In the genomic region with DNA sequence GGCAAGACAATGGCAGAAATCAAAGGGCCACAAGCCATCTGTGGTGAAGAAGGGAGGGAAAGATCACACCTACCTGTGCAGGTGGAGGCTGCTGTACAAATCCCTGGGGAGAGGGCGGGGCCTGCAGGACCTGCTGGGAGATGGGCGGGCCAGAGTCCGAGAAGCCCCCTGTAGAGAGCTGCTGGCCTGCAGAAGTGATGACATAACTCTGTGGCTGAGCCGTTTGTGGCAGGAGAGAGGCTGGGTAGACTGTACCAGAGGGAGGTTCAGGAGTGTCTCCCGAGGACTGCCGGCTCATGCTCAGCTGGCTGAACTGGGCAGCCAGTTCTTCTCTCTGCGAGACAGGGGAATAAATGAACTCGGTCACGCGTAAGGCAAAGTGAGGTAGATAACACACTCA, we compare ENCODE assay signal across 14 mouse cellular contexts.
DNase-seq lines count a peak whose midpoint lies in the region; ATAC-seq and TF ChIP-seq lines count a peak whose summit lies in the region.
"Had no signal": no experiment of that assay in that cellular context is flagged by ENCODE, and none has a peak within 500 bp of the region (broad histone marks: within the 10 kb centered on the region; RNA-seq: fewer than 3 reads in every experiment).

No protein-coding gene starts in this region.

- H3K27ac ChIP-seq in forebrain, embryonic 12.5 days = no peak overlapping the region
- no peak overlapping the region for H3K27ac ChIP-seq in forebrain, embryonic 16.5 days (ENCODE audit: low read length)
- H3K27ac ChIP-seq in neural tube, embryonic 12.5 days = no peak overlapping the region
- H3K27ac ChIP-seq in hindbrain, embryonic 15.5 days (replicated peaks) = 0 out of 2 replicates have a peak overlapping the region, but pooled peaks have one; percentile 18
- no peak overlapping the region for H3K27ac ChIP-seq in gastrocnemius, adult 2 months
- H3K27ac ChIP-seq: midbrain, embryonic 12.5 days had no signal

- intact Hi-C loops in gastrocnemius, adult 2 months (cut with DNase I) = no loop called here

- no peak overlapping the region for H3K4me3 ChIP-seq in forebrain, embryonic 12.5 days (replicated peaks)
- no peak overlapping the region for H3K4me3 ChIP-seq in forebrain, embryonic 16.5 days (replicated peaks; ENCODE audit: low read length)
- no peak overlapping the region for H3K4me3 ChIP-seq in neural tube, embryonic 12.5 days
- no peak overlapping the region for H3K4me3 ChIP-seq in hindbrain, embryonic 15.5 days
- no peak overlapping the region for H3K4me3 ChIP-seq in gastrocnemius, adult 2 months
- H3K4me3 ChIP-seq: erythroblast, embryonic 14.5 days; midbrain, embryonic 12.5 days had no signal

- DNase-seq in neural tube, embryonic 10.5 days (ENCODE audit: extremely low spot score, low spot score) = no peak
- DNase-seq in gastrocnemius, adult 2 months = no peak
- DNase-seq in testis, postnatal 10 days (ENCODE audit: low spot score) = no peak
- no peak for DNase-seq in kidney, postnatal 25 days
- DNase-seq: B cell, adult 2 months; heart, adult 11 months; liver had no signal

- H3K27me3 ChIP-seq in forebrain, embryonic 12.5 days = peaks cover 18% of the 10 kb centered on the region
- no peaks in the 10 kb centered on the region for H3K27me3 ChIP-seq in forebrain, embryonic 16.5 days (replicated peaks; ENCODE audit: control insufficient read depth, insufficient read depth, low read length)
- H3K27me3 ChIP-seq in neural tube, embryonic 12.5 days (replicated peaks) = no peaks in the 10 kb centered on the region; the same call in 1 of the 2 replicates
- no peaks in the 10 kb centered on the region for H3K27me3 ChIP-seq in hindbrain, embryonic 15.5 days

- no peaks in the 10 kb centered on the region for H3K9me3 ChIP-seq in forebrain, embryonic 12.5 days
- H3K9me3 ChIP-seq in forebrain, embryonic 16.5 days (ENCODE audit: control insufficient read depth, low read length) = no peaks in the 10 kb centered on the region
- H3K9me3 ChIP-seq in neural tube, embryonic 12.5 days = no peaks in the 10 kb centered on the region
- H3K9me3 ChIP-seq in hindbrain, embryonic 15.5 days = no peaks in the 10 kb centered on the region
- H3K9me3 ChIP-seq: midbrain, embryonic 12.5 days had no signal

- H3K4me1 ChIP-seq in forebrain, embryonic 12.5 days = peaks cover 17% of the 10 kb centered on the region
- H3K4me1 ChIP-seq in forebrain, embryonic 16.5 days (replicated peaks; ENCODE audit: control insufficient read depth, insufficient read depth, low read length) = peaks cover 11% of the 10 kb centered on the region
- H3K4me1 ChIP-seq in neural tube, embryonic 12.5 days = no peaks in the 10 kb centered on the region
- peaks cover 8% of the 10 kb centered on the region for H3K4me1 ChIP-seq in hindbrain, embryonic 15.5 days (replicated peaks)

- no peak for TF ChIP-seq CTCF in gastrocnemius, adult 2 months (IDR thresholded peaks at IDR 0.05)

- no peak overlapping the region for H3K4me2 ChIP-seq in forebrain, embryonic 12.5 days
- no peak overlapping the region for H3K4me2 ChIP-seq in forebrain, embryonic 16.5 days (ENCODE audit: low read length)
- no peak overlapping the region for H3K4me2 ChIP-seq in neural tube, embryonic 12.5 days (replicated peaks)
- no peak overlapping the region for H3K4me2 ChIP-seq in hindbrain, embryonic 15.5 days
- H3K4me2 ChIP-seq: midbrain, embryonic 12.5 days had no signal

- ATAC-seq in forebrain, embryonic 12.5 days (ENCODE audit: low FRiP score) = peak; percentile 36; the same call in 1 of the 2 replicates
- no peak for ATAC-seq in forebrain, embryonic 16.5 days
- peak; percentile 8; the same call in 1 of the 2 replicates for ATAC-seq in neural tube, embryonic 12.5 days (ENCODE audit: low FRiP score, low read depth)
- ATAC-seq in hindbrain, embryonic 15.5 days (ENCODE audit: low FRiP score, low read depth) = peak; percentile 14; the same call in 1 of the 2 replicates
- ATAC-seq: activated CD4-positive, CD25-positive, alpha-beta regulatory T cell, adult 4 months had no signal

- H3K36me3 ChIP-seq in forebrain, embryonic 12.5 days (replicated peaks) = no peaks in the 10 kb centered on the region
- H3K36me3 ChIP-seq in forebrain, embryonic 16.5 days (ENCODE audit: control insufficient read depth, insufficient read depth) = peaks cover 5% of the 10 kb centered on the region; the same call in 1 of the 2 replicates
- H3K36me3 ChIP-seq in neural tube, embryonic 12.5 days = no peaks in the 10 kb centered on the region
- H3K36me3 ChIP-seq in hindbrain, embryonic 15.5 days = peaks cover 9% of the 10 kb centered on the region; the same call in 1 of the 2 replicates
- H3K36me3 ChIP-seq: midbrain, embryonic 12.5 days had no signal

- whole genome bisulfite sequencing in forebrain, embryonic 12.5 days = 30% methylated on average over 10 of the region's 10 CpGs
- WGBS in forebrain, embryonic 16.5 days = 37% methylated on average over 9 of the region's 10 CpGs
- 38% methylated on average over 10 of the region's 10 CpGs for WGBS in neural tube, embryonic 12.5 days
- 31% methylated on average over 10 of the region's 10 CpGs for WGBS in hindbrain, embryonic 15.5 days

- no peak overlapping the region for H3K9ac ChIP-seq in forebrain, embryonic 12.5 days
- H3K9ac ChIP-seq in forebrain, embryonic 16.5 days (replicated peaks; ENCODE audit: low read depth, low read length) = no peak overlapping the region
- H3K9ac ChIP-seq in neural tube, embryonic 12.5 days = no peak overlapping the region
- H3K9ac ChIP-seq in hindbrain, embryonic 15.5 days = no peak overlapping the region
- H3K9ac ChIP-seq: midbrain, embryonic 12.5 days had no signal
